Mouse (Mus musculus): ENCODE results near the gene Nup62. TPM values are rescaled to one million over a fixed set of nuclear protein-coding genes. Genes with fewer than 3 reads are reported as not detected.

Nup62 gene
- 54.2 and 56.6 TPM in 2 replicates for polyA plus RNA-seq (2014; fragmentation: Nextera tagmentation; extraction: Ambion mirVana)

DNA sequence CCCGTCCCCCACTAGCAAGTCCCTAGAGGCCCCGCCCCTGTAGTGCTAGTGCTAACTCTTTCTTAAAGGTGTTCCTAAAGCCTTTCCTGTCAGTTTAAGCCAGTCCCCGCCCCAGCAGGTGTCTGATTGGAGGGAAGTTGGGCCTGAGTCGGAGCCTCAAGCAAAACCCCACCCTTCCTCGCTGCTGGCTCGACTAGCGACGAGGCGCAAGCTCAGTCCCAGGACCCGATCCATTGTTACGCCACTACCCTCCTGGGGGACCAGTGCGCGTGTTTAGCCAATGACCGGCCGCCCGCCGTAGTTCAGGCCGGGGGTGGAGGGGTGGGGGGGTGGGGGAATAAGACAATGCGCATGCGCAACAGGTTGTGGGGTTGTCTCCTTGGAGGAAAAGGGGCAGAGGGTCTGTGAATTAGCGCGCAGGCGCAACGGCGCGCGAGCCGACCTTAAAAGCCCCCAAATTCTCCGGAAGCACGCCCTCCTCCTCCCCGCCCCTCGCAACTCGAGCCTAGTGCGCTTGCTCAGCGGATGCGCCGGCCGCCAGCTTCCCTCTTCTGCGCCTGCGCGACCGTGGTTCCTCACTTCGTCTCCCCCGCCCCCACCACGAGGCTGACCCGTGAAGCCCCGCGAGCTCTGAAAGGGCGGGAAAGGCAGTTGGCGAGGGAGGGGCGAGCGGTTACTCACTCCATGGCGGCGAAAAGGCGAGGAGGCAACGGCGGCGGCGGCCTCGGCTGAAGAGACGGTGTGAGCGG lies at the start of gene Nup62, which contains the start of gene Il4i1:
Nup62 (plus strand) TSS at position 368 of the 749 bp plus-strand sequence.
Il4i1 (plus strand) TSS at position 667 of the 749 bp plus-strand sequence.
- Histone ChIP-seq H3K36me3 (ENCODE audit: control insufficient read depth, insufficient read depth, low read length) (peaks cover 4% of the 10 kb centered on the region; the same call in 1 of the 2 replicates), H3K4me3 (ENCODE audit: low read depth, low read length) (peak within 1 kb of the TSS; percentile 69), H3K9me3 (ENCODE audit: control insufficient read depth, low read depth, low read length) (no peaks in the 10 kb centered on the region), H3K9ac (replicated peaks; ENCODE audit: low read depth, low read length) (peak within 1 kb of the TSS; percentile 90), H3K4me1 (ENCODE audit: control insufficient read depth, insufficient read depth, low read length) (peaks cover 38% of the 10 kb centered on the region), H3K27ac (ENCODE audit: low read length) (peak within 1 kb of the TSS; percentile 97), H3K4me2 (replicated peaks; ENCODE audit: low read depth, low read length) (peak within 1 kb of the TSS; percentile 88), H3K27me3 (ENCODE audit: control insufficient read depth, insufficient read depth, low read length) (no peaks in the 10 kb centered on the region)
- peak; percentile 93 for ATAC-seq (ENCODE audit: insufficient number of reproducible peaks, insufficient read depth, low FRiP score, low read depth)
- under 1% methylated on average over 59 of the region's 62 CpGs for WGBS

DNA sequence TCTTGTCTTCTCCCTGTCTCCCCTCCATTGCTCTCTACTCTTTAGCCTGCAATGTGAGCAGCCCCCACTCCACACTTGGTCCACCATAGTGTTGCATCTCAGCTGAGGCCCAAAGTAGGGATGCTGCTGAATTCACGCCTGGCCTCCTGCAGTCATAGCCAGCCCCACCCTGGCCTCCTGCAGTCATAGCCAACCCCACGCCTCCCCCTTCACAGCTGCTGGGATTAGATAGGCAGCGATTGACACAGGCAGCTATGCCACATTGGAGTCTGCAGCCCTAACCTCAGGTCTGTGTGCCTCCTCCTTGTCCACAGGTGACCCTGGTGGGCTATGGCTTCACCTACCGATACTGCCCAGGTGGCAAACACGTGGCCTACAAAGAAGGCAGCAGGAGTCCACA lies 47.8 kb upstream of the Nup62 start:
- Histone ChIP-seq H3K27ac (ENCODE audit: low read length) (no peak overlapping the region), H3K27me3 (ENCODE audit: control insufficient read depth, insufficient read depth, low read length) (no peaks in the 10 kb centered on the region), H3K4me3 (ENCODE audit: low read depth, low read length) (no peak overlapping the region), H3K4me2 (replicated peaks; ENCODE audit: low read depth, low read length) (no peak overlapping the region), H3K36me3 (ENCODE audit: control insufficient read depth, insufficient read depth, low read length) (peaks cover 28% of the 10 kb centered on the region), H3K9ac (replicated peaks; ENCODE audit: low read depth, low read length) (no peak overlapping the region), H3K4me1 (ENCODE audit: control insufficient read depth, insufficient read depth, low read length) (no peaks in the 10 kb centered on the region), H3K9me3 (ENCODE audit: control insufficient read depth, low read depth, low read length) (no peaks in the 10 kb centered on the region)
- ATAC-seq (ENCODE audit: insufficient number of reproducible peaks, insufficient read depth, low FRiP score, low read depth): no peak
- WGBS: 88% methylated on average over 5 of the region's 5 CpGs

DNA sequence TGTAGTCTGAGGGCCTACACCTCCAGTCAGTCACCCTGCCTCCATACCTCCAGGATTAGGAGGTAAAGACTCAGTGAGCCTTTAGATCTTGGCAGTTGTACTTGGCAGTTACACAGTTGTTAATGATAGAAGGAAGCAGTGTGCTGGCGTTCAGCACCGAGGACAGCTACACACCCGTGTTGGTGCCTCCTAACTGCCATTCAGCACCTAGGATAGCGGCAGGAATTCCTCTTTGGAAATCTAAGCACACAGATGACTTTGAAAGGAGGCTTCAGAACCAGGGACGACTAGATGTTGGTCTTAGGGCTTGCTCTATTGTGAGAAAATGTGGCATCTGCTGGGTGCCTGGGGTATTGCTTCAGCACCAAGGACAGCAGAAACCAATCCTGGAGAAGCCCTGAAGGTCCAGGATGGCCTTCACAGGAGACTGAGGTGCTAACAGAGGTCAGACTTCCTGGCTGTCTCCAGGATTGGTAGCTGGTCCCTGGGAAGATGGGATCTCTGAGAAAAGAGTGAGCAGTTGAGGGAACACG lies 45.8 kb upstream of the Nup62 start:
- Histone ChIP-seq H3K9me3 (ENCODE audit: control insufficient read depth, low read depth, low read length) (no peaks in the 10 kb centered on the region), H3K27ac (ENCODE audit: low read length) (no peak overlapping the region), H3K4me2 (replicated peaks; ENCODE audit: low read depth, low read length) (no peak overlapping the region), H3K27me3 (ENCODE audit: control insufficient read depth, insufficient read depth, low read length) (no peaks in the 10 kb centered on the region), H3K9ac (replicated peaks; ENCODE audit: low read depth, low read length) (no peak overlapping the region), H3K4me1 (ENCODE audit: control insufficient read depth, insufficient read depth, low read length) (no peaks in the 10 kb centered on the region), H3K36me3 (ENCODE audit: control insufficient read depth, insufficient read depth, low read length) (peaks cover 24% of the 10 kb centered on the region), H3K4me3 (ENCODE audit: low read depth, low read length) (no peak overlapping the region)
- WGBS: 13% methylated on average over 6 of the region's 6 CpGs
- no peak for ATAC-seq (ENCODE audit: insufficient number of reproducible peaks, insufficient read depth, low FRiP score, low read depth)

DNA sequence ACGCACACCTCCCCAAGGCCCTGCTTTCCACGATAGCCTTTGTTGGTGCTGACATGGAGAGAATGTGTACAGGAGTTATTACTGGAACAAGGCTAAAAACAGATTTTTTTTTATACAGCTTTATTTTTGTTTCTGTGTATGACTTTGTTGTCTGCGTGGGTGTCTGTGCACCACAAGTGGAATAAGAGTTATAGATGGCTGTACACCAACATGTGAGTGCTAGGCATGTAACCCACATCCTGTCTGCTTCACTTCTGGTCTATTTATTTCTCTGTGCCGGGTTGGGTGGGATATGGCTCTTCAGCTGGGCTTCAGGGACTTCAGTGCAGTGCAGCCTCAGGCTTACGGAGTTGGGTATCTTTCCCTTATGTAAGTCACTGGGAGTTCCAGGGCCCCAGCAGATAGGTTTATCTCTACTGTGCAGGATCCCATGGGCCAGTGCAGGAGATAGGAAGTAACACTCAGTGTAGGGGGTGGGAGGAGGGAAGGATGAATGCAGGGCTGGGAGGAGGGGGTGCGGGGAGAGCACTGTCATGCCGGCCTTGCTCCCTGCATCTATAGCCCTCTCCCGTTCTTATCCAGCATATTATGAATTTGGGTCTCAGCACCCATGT lies 43.2 kb upstream of the Nup62 start:
- H3K36me3 ChIP-seq (ENCODE audit: control insufficient read depth, insufficient read depth, low read length): peaks cover 25% of the 10 kb centered on the region
- no peaks in the 10 kb centered on the region for H3K9me3 ChIP-seq (ENCODE audit: control insufficient read depth, low read depth, low read length)
- no peak overlapping the region for H3K4me3 ChIP-seq (ENCODE audit: low read depth, low read length)
- H3K4me2 ChIP-seq (replicated peaks; ENCODE audit: low read depth, low read length): no peak overlapping the region
- no peak overlapping the region for H3K27ac ChIP-seq (ENCODE audit: low read length)
- H3K4me1 ChIP-seq (ENCODE audit: control insufficient read depth, insufficient read depth, low read length): no peaks in the 10 kb centered on the region
- ATAC-seq (ENCODE audit: insufficient number of reproducible peaks, insufficient read depth, low FRiP score, low read depth): no peak
- H3K9ac ChIP-seq (replicated peaks; ENCODE audit: low read depth, low read length): no peak overlapping the region
- WGBS: 86% methylated on average over 8 of the region's 8 CpGs
- H3K27me3 ChIP-seq (ENCODE audit: control insufficient read depth, insufficient read depth, low read length): no peaks in the 10 kb centered on the region

DNA sequence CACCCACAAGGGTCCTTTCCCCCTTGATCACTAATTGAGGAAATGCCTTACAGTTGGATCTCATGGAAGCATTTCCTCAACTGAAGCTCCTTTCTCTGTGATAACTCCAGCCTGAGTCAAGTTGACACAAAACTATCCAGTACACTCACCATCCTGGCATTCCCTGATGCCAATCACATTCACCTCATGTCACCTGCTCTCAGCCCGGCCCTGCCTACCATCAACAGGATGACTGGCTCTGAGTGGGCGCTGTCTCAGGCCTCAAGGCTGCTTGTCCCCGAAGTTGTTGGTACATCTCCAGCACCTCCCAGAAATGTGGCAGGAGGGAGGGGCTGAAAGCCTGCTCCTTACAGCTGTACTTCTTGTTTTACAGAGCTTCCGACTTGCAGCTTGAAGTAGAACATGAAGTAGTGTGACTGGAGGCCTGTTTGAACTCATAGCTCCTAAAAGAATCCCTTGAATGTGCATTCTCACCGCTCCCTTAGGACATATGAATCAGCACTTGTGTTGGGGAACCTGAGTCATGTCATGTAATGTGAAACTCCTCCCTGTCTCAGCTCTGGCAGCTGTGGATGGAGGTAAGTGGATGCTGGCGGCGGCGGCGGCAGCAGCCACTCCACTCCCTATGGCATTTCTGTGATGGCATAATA lies 38.9 kb upstream of the Nup62 start:
- peaks cover 14% of the 10 kb centered on the region for H3K36me3 ChIP-seq (ENCODE audit: control insufficient read depth, insufficient read depth, low read length)

DNA sequence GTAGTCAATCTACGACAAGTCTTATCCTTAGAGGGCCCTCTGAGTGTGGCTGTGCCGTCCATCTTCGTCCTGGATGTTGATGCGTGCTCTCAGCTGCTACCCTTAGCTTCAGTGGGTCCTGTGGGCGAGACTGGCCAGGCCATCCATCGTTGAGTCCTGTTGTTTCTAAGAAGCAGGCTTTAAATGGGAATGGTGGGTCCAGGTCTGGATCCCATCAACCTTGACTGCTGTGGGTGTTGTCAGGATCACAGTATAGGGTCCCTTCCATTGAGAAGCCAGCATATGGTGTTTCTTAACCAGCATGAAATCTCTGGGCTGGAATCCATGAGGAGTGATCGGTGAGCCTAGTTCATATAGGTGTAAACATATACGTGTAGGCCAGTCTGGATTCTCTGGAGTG lies 35.8 kb upstream of the Nup62 start:
- H3K4me3 ChIP-seq (ENCODE audit: low read depth, low read length): no peak overlapping the region
- WGBS: 78% methylated on average over 8 of the region's 8 CpGs
- H3K27me3 ChIP-seq (ENCODE audit: control insufficient read depth, insufficient read depth, low read length): no peaks in the 10 kb centered on the region
- H3K4me2 ChIP-seq (replicated peaks; ENCODE audit: low read depth, low read length): no peak overlapping the region
- no peak overlapping the region for H3K27ac ChIP-seq (ENCODE audit: low read length)
- H3K4me1 ChIP-seq (ENCODE audit: control insufficient read depth, insufficient read depth, low read length): no peaks in the 10 kb centered on the region
- ATAC-seq (ENCODE audit: insufficient number of reproducible peaks, insufficient read depth, low FRiP score, low read depth): no peak
- H3K9ac ChIP-seq (replicated peaks; ENCODE audit: low read depth, low read length): no peak overlapping the region
- H3K36me3 ChIP-seq (ENCODE audit: control insufficient read depth, insufficient read depth, low read length): peaks cover 10% of the 10 kb centered on the region
- H3K9me3 ChIP-seq (ENCODE audit: control insufficient read depth, low read depth, low read length): no peaks in the 10 kb centered on the region

More for the DNA sequence above, 38.9 kb upstream of the Nup62 start:
- H3K4me2 ChIP-seq (replicated peaks; ENCODE audit: low read depth, low read length): no peak overlapping the region
- H3K9me3 ChIP-seq (ENCODE audit: control insufficient read depth, low read depth, low read length): no peaks in the 10 kb centered on the region
- no peak overlapping the region for H3K27ac ChIP-seq (ENCODE audit: low read length)
- no peak overlapping the region for H3K4me3 ChIP-seq (ENCODE audit: low read depth, low read length)
- 90% methylated on average over 9 of the region's 9 CpGs for WGBS
- no peaks in the 10 kb centered on the region for H3K27me3 ChIP-seq (ENCODE audit: control insufficient read depth, insufficient read depth, low read length)
- no peak overlapping the region for H3K9ac ChIP-seq (replicated peaks; ENCODE audit: low read depth, low read length)
- no peaks in the 10 kb centered on the region for H3K4me1 ChIP-seq (ENCODE audit: control insufficient read depth, insufficient read depth, low read length)
- ATAC-seq (ENCODE audit: insufficient number of reproducible peaks, insufficient read depth, low FRiP score, low read depth): no peak

DNA sequence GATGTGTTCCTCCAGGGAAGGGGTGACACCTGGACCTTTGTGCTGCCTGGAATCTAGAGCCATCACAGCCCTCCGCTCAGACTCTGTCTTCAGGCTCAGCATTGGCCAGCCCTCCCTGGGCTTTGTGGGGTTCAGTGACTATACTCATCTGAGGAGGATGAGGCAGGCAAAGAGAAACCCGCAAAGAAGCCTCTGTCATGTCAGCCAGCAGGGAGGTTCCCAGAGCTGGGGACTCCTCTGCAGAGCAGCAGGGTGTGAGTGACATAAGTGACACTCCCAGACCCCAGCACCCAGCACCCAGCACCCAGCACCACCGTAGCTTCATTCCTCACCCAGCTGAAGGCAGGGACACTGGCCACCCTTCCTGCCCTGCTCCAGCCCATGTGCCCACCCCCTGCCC lies 26.4 kb upstream of the Nup62 start:
- Histone ChIP-seq H3K9ac (replicated peaks; ENCODE audit: low read depth, low read length) (no peak overlapping the region), H3K36me3 (ENCODE audit: control insufficient read depth, insufficient read depth, low read length) (no peaks in the 10 kb centered on the region), H3K4me1 (ENCODE audit: control insufficient read depth, insufficient read depth, low read length) (no peaks in the 10 kb centered on the region), H3K9me3 (ENCODE audit: control insufficient read depth, low read depth, low read length) (no peaks in the 10 kb centered on the region), H3K4me3 (ENCODE audit: low read depth, low read length) (no peak overlapping the region), H3K27ac (ENCODE audit: low read length) (no peak overlapping the region), H3K27me3 (ENCODE audit: control insufficient read depth, insufficient read depth, low read length) (0 out of 2 replicates have a peak, but pooled peaks cover 2% of the 10 kb centered on the region), H3K4me2 (replicated peaks; ENCODE audit: low read depth, low read length) (no peak overlapping the region)
- ATAC-seq (ENCODE audit: insufficient number of reproducible peaks, insufficient read depth, low FRiP score, low read depth): no peak
- WGBS: 63% methylated on average over 3 of the region's 3 CpGs

DNA sequence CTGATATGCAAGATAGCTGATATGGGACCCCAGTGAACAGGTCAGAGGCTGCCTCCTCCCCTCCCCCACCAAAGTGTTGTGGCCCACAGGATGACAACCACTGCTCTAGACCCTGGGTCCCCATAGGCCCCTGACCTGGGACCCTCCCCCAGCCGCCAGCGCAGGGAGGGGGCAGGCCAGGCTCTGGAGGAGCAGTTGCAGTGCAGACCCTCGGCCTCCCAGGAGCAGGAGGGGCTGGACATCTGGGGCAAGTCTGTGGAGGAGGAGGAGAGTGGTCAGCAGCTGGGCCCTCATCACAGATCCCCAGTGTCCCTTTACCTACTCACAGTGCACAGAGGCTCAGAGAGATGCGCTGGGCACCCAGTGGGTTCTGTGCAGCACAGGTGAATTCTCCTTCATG lies 25.8 kb upstream of the Nup62 start:
- H3K4me1 ChIP-seq (ENCODE audit: control insufficient read depth, insufficient read depth, low read length): no peaks in the 10 kb centered on the region
- ATAC-seq (ENCODE audit: insufficient number of reproducible peaks, insufficient read depth, low FRiP score, low read depth): 0 out of 2 replicates have a peak, but pooled peaks have one; percentile 4
- no peak overlapping the region for H3K4me3 ChIP-seq (ENCODE audit: low read depth, low read length)
- no peak overlapping the region for H3K4me2 ChIP-seq (replicated peaks; ENCODE audit: low read depth, low read length)
- WGBS: 56% methylated on average over 4 of the region's 4 CpGs
- H3K27me3 ChIP-seq (ENCODE audit: control insufficient read depth, insufficient read depth, low read length): 0 out of 2 replicates have a peak, but pooled peaks cover 2% of the 10 kb centered on the region
- no peaks in the 10 kb centered on the region for H3K36me3 ChIP-seq (ENCODE audit: control insufficient read depth, insufficient read depth, low read length)
- H3K9me3 ChIP-seq (ENCODE audit: control insufficient read depth, low read depth, low read length): no peaks in the 10 kb centered on the region
- no peak overlapping the region for H3K27ac ChIP-seq (ENCODE audit: low read length)
- H3K9ac ChIP-seq (replicated peaks; ENCODE audit: low read depth, low read length): no peak overlapping the region
